Mouse (Mus musculus) midbrain, embryonic 10.5 days (tissue): ENCODE measurements around the gene Plin3. TPM values are rescaled to one million over a fixed set of nuclear protein-coding genes. Genes with fewer than 3 reads are reported as not detected.
A peak's percentile ranks its signal among the peaks of the same experiment; 100 is the strongest.

Source experiments
- DNase-seq: peaks from one replicate; pipeline ENCODE4 v3.0.0-alpha.2; 2017; ENCODE audit warnings: low spot score
- H3K27ac ChIP-seq: fragments of 300-500 bp; sonication (generic); replicated peaks from 2 replicates; pipeline ENCODE4 v1.5.1; 2016; ENCODE audit warnings: mild to moderate bottlenecking
- H3K27me3 ChIP-seq: fragments of 300-500 bp; sonication (generic); 2 replicates; pipeline ENCODE4 v1.6.1; 2016; ENCODE audit warnings: low read depth, mild to moderate bottlenecking; ENCODE audit not compliant: poor library complexity, severe bottlenecking
- H3K36me3 ChIP-seq: fragments of 300-500 bp; sonication (generic); 2 replicates; pipeline ENCODE4 v1.6.1; 2016; ENCODE audit warnings: mild to moderate bottlenecking, moderate library complexity
- H3K4me1 ChIP-seq: fragments of 300-500 bp; sonication (generic); 2 replicates; pipeline ENCODE4 v1.6.1; 2016
- H3K4me3 ChIP-seq: fragments of 300-500 bp; sonication (generic); 2 replicates; pipeline ENCODE4 v1.5.1; 2016; ENCODE audit warnings: mild to moderate bottlenecking, moderate library complexity
- H3K9me3 ChIP-seq: fragments of 300-500 bp; sonication (generic); replicated peaks from 2 replicates; pipeline ENCODE4 v1.6.1; 2016; ENCODE audit warnings: mild to moderate bottlenecking
- WGBS: fragments of 180-500 bp; shearing (Covaris S2); methylation state at CpG from one replicate; pipeline ENCODE4 v1.1.7; 2016; 5-methylcytosine and 5-hydroxymethylcytosine counted together
- polyA plus RNA-seq: library from polyadenylated mRNA; unstranded; fragments of >200 nt; fragmentation: Nextera tagmentation; extraction: Ambion mirVana; gene quantifications from 2 replicates; pipeline ENCODE4 v1.2.1, GENCODE M21; 2016

Gene Plin3
- polyA plus RNA-seq, 1 experiment from 2014 or later = 70.0 TPM

DNA sequence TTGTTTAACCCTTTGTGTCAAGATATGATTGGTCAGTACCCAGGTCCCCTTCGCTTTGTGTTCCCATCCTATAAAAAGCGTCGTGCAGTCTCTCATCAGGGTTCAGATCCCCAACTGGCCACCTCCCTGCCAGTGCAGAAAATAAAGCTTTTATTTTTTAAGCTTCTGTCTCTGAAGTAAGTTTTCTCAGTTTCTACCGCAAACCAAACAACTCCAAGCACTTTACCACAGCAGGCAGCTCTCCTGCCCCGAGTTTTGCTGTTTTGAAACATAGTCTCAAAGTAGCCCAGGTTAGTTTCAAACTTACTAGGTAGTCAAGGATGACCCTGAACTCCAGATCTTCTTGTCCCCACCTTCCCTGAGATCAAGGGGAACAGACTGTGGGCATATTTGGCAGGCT is 14.3 kb downstream of the Plin3 start:
- no peak for DNase-seq
- H3K36me3 ChIP-seq = peaks cover 43% of the 10 kb centered on the region
- no peaks in the 10 kb centered on the region for H3K27me3 ChIP-seq
- 0 out of 2 replicates have a peak overlapping the region, but pooled peaks have one; percentile 83 for H3K27ac ChIP-seq
- 92% methylated on average over 5 of the region's 5 CpGs for whole genome bisulfite sequencing
- peaks cover 27% of the 10 kb centered on the region for H3K4me1 ChIP-seq
- no peaks in the 10 kb centered on the region for H3K9me3 ChIP-seq
- no peak overlapping the region for H3K4me3 ChIP-seq

- 56% methylated on average over 2 of the region's 2 CpGs for WGBS
- H3K4me1 ChIP-seq = peaks cover 27% of the 10 kb centered on the region
- peaks cover 35% of the 10 kb centered on the region for H3K36me3 ChIP-seq
- H3K4me3 ChIP-seq = peak overlapping the region; percentile 60
- no peaks in the 10 kb centered on the region for H3K9me3 ChIP-seq
- no peaks in the 10 kb centered on the region for H3K27me3 ChIP-seq
- peak overlapping the region; percentile 83 for H3K27ac ChIP-seq
- DNase-seq = no peak
Observed at GRCm38 (mm10) chr17:56277567-56277893, 15.1 kb downstream of the Plin3 start.

- H3K27me3 ChIP-seq = no peaks in the 10 kb centered on the region
- H3K4me1 ChIP-seq = peaks cover 27% of the 10 kb centered on the region
- H3K4me3 ChIP-seq = peak within 1 kb of the TSS; percentile 60
- H3K36me3 ChIP-seq = peaks cover 31% of the 10 kb centered on the region
- peak within 1 kb of the TSS; percentile 83 for H3K27ac ChIP-seq
- H3K9me3 ChIP-seq = no peaks in the 10 kb centered on the region
- DNase-seq = peak; percentile 95
- WGBS = 9% methylated on average over 21 of the region's 21 CpGs
Observed at GRCm38 (mm10) chr17:56276643-56277566, 15.8 kb downstream of the Plin3 start, which contains the start of gene Ticam1. Gene Ticam1, minus strand, starts transcription at chr17:56276786.

DNA sequence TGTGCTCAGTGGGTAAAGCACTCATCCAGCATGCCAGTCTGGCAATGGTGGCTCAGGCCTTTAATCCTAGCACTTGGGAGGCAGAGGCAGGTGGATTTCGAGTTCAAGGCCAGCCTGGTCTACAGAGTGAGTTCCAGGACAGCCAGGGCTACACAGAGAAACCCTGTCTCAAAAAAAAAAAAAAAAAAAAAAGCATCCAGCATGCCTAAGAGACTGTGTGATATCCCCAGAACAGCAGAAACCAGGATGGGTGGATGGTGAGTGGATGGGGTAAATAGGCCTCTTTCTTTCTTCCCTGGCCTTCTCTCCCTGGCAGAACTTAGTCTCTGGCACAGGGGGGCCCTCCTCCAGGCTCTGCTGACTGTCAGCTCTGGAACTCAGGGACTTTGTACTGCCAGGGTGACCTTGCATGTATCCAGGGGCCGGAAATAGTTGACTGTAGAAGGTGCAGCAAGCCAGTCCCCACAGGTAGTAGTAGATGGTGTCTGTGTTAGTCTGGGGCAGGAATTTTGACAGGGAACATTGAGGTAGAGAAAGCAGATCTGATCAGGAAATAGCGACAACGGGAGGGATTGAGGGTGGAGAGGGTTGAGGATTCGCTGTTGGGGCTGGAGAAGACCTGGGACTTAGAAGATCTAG is 16.7 kb downstream of the Plin3 start:
- Histone ChIP-seq H3K36me3 (peaks cover 31% of the 10 kb centered on the region), H3K4me1 (peaks cover 27% of the 10 kb centered on the region), H3K9me3 (no peaks in the 10 kb centered on the region), H3K27me3 (no peaks in the 10 kb centered on the region), H3K4me3 (peak overlapping the region; percentile 60), H3K27ac (peak overlapping the region; percentile 83)
- 38% methylated on average over 5 of the region's 5 CpGs for WGBS
- DNase-seq = no peak

- H3K4me3 ChIP-seq = no peak overlapping the region
- H3K36me3 ChIP-seq = peaks cover 25% of the 10 kb centered on the region
- 86% methylated on average over 5 of the region's 5 CpGs for WGBS
- no peak for DNase-seq
- H3K27me3 ChIP-seq = no peaks in the 10 kb centered on the region
- no peaks in the 10 kb centered on the region for H3K9me3 ChIP-seq
- no peak overlapping the region for H3K27ac ChIP-seq
- peaks cover 36% of the 10 kb centered on the region for H3K4me1 ChIP-seq
Observed at GRCm38 (mm10) chr17:56273986-56274385, 18.7 kb downstream of the Plin3 start.

DNA sequence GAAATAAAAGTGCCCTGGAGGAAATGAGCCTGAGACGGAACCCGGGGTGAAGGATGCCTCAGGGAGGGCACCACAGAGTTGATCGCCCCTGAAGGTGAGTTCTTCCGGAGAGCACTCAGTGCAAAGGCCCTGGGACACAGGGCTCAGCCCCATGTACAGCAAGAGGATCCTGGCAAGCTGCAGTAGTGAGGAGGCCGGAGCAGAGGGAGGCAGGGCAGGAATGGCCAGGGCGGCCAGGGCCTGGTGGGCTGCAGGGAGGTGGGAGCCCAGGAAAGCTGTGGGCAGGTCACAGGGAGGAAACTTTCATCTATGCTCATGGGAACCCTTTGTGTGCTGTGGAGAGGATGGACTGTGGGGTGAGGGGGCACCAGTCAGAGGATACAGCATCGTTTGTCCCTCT is 19.2 kb downstream of the Plin3 start:
- Histone ChIP-seq H3K4me1 (peaks cover 39% of the 10 kb centered on the region), H3K9me3 (no peaks in the 10 kb centered on the region), H3K4me3 (no peak overlapping the region), H3K27ac (no peak overlapping the region), H3K27me3 (no peaks in the 10 kb centered on the region), H3K36me3 (peaks cover 21% of the 10 kb centered on the region)
- WGBS = 84% methylated on average over 7 of the region's 7 CpGs
- no peak for DNase-seq

DNA sequence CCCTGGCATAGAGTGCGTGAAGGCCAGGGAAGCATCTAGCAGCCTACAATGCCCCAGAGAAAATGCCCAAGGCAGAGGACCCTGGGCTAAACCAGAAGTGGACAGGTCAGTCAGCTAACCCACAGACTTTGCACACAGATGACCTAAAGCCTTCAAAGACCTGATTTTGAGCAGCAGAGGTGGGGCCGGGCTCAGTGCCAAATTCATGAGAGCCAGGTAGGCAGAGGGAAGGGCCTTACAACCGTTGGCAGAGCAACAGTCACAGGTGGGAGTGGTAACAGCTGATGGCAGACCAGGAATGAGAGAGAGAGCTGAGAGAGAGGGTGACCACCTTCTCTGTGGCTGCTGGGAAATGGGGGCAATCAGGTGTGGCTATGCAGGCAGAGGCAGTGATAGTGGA is 20.0 kb downstream of the Plin3 start:
- Histone ChIP-seq H3K36me3 (peaks cover 20% of the 10 kb centered on the region), H3K27ac (no peak overlapping the region), H3K9me3 (no peaks in the 10 kb centered on the region), H3K4me1 (peaks cover 34% of the 10 kb centered on the region), H3K27me3 (no peaks in the 10 kb centered on the region), H3K4me3 (no peak overlapping the region)
- 74% methylated on average over 3 of the region's 3 CpGs for WGBS
- DNase-seq = no peak

DNA sequence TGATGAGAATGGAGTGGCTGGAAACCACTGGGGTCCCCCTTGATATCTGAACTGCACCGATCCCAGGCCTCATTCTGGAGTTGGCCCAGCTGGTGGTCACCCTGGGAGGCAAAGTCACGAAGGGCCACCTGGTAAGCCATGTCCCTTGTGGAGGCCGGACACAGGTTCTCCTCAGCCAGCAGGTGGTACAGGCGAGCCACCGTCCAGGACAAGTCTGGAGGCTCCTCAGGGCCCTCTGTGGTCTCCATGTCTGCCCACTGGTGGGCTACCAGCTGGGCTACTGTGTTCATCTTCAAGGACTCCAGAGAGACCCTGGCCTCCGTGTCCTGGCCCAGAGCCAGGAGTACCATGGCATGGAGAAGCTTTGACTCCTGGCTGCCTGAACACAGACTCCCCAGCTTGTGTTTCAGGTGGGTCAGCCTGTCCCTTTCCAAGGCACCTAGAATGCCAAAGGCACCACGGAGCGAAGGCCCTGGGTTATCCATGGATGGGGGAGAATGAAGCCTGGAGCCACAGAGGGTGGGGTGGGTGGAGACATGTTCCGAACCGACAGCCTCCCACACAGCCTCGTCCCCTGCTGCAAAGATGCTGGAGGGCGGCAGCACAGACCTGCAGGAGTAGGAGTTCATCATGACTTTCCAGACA is 20.9 kb downstream of the Plin3 start:
- DNase-seq = no peak
- WGBS = 85% methylated on average over 12 of the region's 12 CpGs
- H3K27me3 ChIP-seq = no peaks in the 10 kb centered on the region
- peaks cover 20% of the 10 kb centered on the region for H3K36me3 ChIP-seq
- H3K27ac ChIP-seq = no peak overlapping the region
- no peaks in the 10 kb centered on the region for H3K9me3 ChIP-seq
- peaks cover 25% of the 10 kb centered on the region for H3K4me1 ChIP-seq
- H3K4me3 ChIP-seq = no peak overlapping the region

DNA sequence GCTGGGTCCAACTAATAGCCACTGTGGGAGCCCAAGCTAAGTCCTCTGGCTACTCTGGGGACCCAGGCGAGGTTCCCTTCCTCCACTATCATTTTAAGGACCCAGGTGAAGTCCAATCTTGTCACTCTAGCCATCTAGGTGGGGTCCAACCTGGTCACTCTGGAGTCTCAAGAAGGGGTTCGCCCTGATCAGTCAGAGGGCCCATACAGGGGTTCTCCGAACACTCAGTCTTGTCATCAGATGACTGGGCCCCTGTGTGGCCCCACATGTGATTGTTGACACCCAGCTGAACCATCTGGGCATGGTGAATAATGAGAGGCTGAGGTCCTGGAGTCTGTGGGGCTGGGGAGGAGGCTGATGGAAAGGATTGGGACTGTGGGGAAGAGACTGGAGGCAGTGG is 22.9 kb downstream of the Plin3 start:
- Histone ChIP-seq H3K4me3 (peak overlapping the region; percentile 56), H3K4me1 (peaks cover 16% of the 10 kb centered on the region), H3K36me3 (peaks cover 27% of the 10 kb centered on the region), H3K27ac (peak overlapping the region; percentile 84), H3K27me3 (no peaks in the 10 kb centered on the region), H3K9me3 (no peaks in the 10 kb centered on the region)
- no peak for DNase-seq
- 79% methylated on average over 3 of the region's 3 CpGs for WGBS

DNA sequence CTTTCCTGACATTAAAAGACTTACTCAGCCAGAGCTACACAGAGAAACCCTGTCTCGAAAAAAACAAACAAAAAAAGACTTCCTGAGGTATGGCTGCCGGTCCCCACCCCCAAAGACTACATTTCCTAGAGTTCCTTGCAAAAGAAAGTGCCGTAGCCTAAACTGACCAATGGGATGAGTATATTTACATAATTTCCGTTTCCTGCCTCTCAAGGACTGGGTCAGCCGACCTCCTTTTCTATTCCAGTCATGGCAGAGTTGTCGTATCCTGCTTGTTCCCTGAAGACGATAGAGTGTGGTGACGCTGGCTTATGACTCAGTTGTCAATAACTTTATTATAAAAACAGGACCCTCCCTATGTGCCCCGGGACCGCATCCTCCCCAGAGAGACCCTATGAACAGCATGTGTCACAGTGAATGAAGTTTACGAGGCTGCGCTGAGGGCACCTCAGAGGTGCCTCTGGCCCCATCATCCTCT is 23.5 kb downstream of the Plin3 start:
- 26% methylated on average over 12 of the region's 12 CpGs for WGBS
- Histone ChIP-seq H3K36me3 (peaks cover 29% of the 10 kb centered on the region), H3K27ac (peak overlapping the region; percentile 84), H3K4me1 (peaks cover 16% of the 10 kb centered on the region), H3K4me3 (peak overlapping the region; percentile 56), H3K9me3 (no peaks in the 10 kb centered on the region), H3K27me3 (no peaks in the 10 kb centered on the region)
- DNase-seq = peak; percentile 56

- Histone ChIP-seq H3K4me1 (peaks cover 16% of the 10 kb centered on the region), H3K27me3 (no peaks in the 10 kb centered on the region), H3K27ac (no peak overlapping the region), H3K4me3 (no peak overlapping the region), H3K36me3 (peaks cover 39% of the 10 kb centered on the region), H3K9me3 (no peaks in the 10 kb centered on the region)
- DNase-seq = no peak
- 72% methylated on average over 3 of the region's 3 CpGs for WGBS
Observed at GRCm38 (mm10) chr17:56266271-56266670, 26.4 kb downstream of the Plin3 start.

DNA sequence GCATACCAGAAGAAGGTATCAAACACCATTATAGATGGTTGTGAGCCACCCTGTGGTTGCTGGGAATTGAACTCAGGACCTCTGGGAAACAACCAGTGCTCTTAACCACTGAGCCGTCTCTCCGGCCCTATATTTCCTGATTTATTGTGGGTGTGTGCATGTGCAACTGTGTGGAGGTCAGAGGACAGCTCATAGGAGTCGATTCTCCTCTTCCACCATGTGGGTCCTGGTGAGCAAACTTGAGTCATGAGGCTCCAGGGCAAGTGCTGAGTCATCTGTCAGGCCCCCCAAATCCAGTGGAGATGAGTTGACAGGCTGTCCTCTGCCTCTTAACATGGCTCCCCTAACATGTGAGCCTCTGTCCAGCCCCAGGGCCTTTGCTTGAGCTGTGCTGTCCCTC is 26.8 kb downstream of the Plin3 start:
- peaks cover 20% of the 10 kb centered on the region for H3K4me1 ChIP-seq
- no peak overlapping the region for H3K4me3 ChIP-seq
- no peaks in the 10 kb centered on the region for H3K9me3 ChIP-seq
- H3K36me3 ChIP-seq = peaks cover 39% of the 10 kb centered on the region
- DNase-seq = no peak
- H3K27me3 ChIP-seq = no peaks in the 10 kb centered on the region
- no peak overlapping the region for H3K27ac ChIP-seq
- WGBS = 96% methylated on average over 3 of the region's 3 CpGs
